Mouse (Mus musculus) CH12.LX (cell line): ENCODE data around the gene Clstn1. TPM values are rescaled to one million over a fixed set of nuclear protein-coding genes. Genes with fewer than 3 reads are reported as not detected.

Experiments used
- DNase-seq: peaks from one replicate; pipeline ENCODE4 v3.0.0-alpha.2; 2013; ENCODE audit errors: extremely low read depth
- H3K27ac ChIP-seq: 2 replicates; pipeline ENCODE4 v1.5.1; 2012; ENCODE audit warnings: low read depth, mild to moderate bottlenecking, control low read depth, moderate library complexity; ENCODE audit not compliant: insufficient read depth
- H3K27me3 ChIP-seq: replicated peaks from 2 replicates; pipeline ENCODE3; 2012; ENCODE audit warnings: inconsistent platforms
- H3K36me3 ChIP-seq, 2 experiments: replicated peaks in 1 of 2; 2 replicates each; pipeline versions ENCODE3 to v1.6.1; 2012; ENCODE audit warnings: inconsistent platforms in 1 of 2, low read length in 1 of 2, mild to moderate bottlenecking in 1 of 2, mixed read lengths in 1 of 2, moderate library complexity in 1 of 2; ENCODE audit not compliant: control insufficient read depth in 1 of 2, insufficient read depth in 1 of 2
- H3K4me1 ChIP-seq, 2 experiments: 2 replicates each; pipeline ENCODE4 v1.6.1; 2012; ENCODE audit warnings: inconsistent platforms in 1 of 2, moderate library complexity in 1 of 2; ENCODE audit not compliant: insufficient read depth in 2 of 2, control insufficient read depth in 1 of 2
- H3K4me2 ChIP-seq: 2 replicates; pipeline ENCODE4 v1.6.1; 2012; ENCODE audit warnings: low read depth, mild to moderate bottlenecking, control low read depth; ENCODE audit not compliant: poor library complexity, insufficient read depth, severe bottlenecking
- H3K4me3 ChIP-seq, 3 experiments: fragments of 150-350 bp in 1 of 3; sonication (generic) in 1 of 3; replicated peaks in 1 of 3; 2 replicates each; pipeline versions ENCODE3 to v1.5.1; 2011 to 2012; ENCODE audit warnings: low read depth in 2 of 3, low read length in 2 of 3, mild to moderate bottlenecking in 2 of 3, moderate library complexity in 2 of 3, control low read depth in 1 of 3, improper control_type of control experiment in 1 of 3, inconsistent platforms in 1 of 3, mixed read lengths in 1 of 3; ENCODE audit not compliant: poor library complexity in 1 of 3
- H3K79me2 ChIP-seq: replicated peaks from 2 replicates; pipeline ENCODE4 v1.6.1; 2012; ENCODE audit warnings: mild to moderate bottlenecking, moderate library complexity; ENCODE audit not compliant: control insufficient read depth, poor library complexity, insufficient read depth, severe bottlenecking; ENCODE audit errors: extremely low read depth
- H3K9ac ChIP-seq: 2 replicates; pipeline ENCODE4 v1.6.1; 2012; ENCODE audit warnings: low read depth, mild to moderate bottlenecking, control low read depth, moderate library complexity; ENCODE audit not compliant: insufficient read depth
- H3K9me3 ChIP-seq: replicated peaks from 2 replicates; pipeline ENCODE3; 2012; ENCODE audit warnings: low read length, inconsistent platforms, mixed read lengths
- CTCF ChIP-seq, 2 experiments: IDR thresholded peaks in 1 of 2; conservative IDR thresholded peaks in 1 of 2; 2 replicates each; pipeline ENCODE4 v1.5.1; 2011 to 2012; ENCODE audit warnings: low read depth in 2 of 2, low read length in 2 of 2, improper control_type of control experiment in 1 of 2, inconsistent platforms in 1 of 2, mild to moderate bottlenecking in 1 of 2, moderate library complexity in 1 of 2
- ELF1 ChIP-seq: IDR thresholded peaks from 2 replicates; pipeline ENCODE4 v1.6.1; 2014; ENCODE audit warnings: low read depth, mild to moderate bottlenecking, inconsistent platforms, low read length, improper control_type of control experiment
- EP300 ChIP-seq: IDR thresholded peaks from 2 replicates; pipeline ENCODE4 v1.6.1; 2011; ENCODE audit warnings: low read length, improper control_type of control experiment
- ETS1 ChIP-seq: conservative IDR thresholded peaks from 2 replicates; pipeline ENCODE4 v1.6.1; 2012; ENCODE audit warnings: low read depth, mild to moderate bottlenecking, inconsistent platforms, low read length, improper control_type of control experiment, moderate library complexity
- IRF4 ChIP-seq: IDR thresholded peaks from 2 replicates; pipeline ENCODE4 v1.6.1; 2014; ENCODE audit warnings: low read depth, mild to moderate bottlenecking, inconsistent platforms, low read length, improper control_type of control experiment
- JUND ChIP-seq: conservative IDR thresholded peaks from 2 replicates; pipeline ENCODE4 v1.6.1; 2011; ENCODE audit warnings: low read depth, low read length, improper control_type of control experiment
- KAT2A ChIP-seq: IDR thresholded peaks from 2 replicates; pipeline ENCODE4 v1.6.1; 2012; ENCODE audit warnings: low read length, improper control_type of control experiment, inconsistent platforms; ENCODE audit not compliant: insufficient replicate concordance
- MAX ChIP-seq: IDR thresholded peaks from 2 replicates; pipeline ENCODE4 v1.6.1; 2011; ENCODE audit warnings: low read length, improper control_type of control experiment
- MEF2A ChIP-seq: IDR thresholded peaks from 2 replicates; pipeline ENCODE4 v1.6.1; 2014; ENCODE audit warnings: low read depth, mild to moderate bottlenecking, inconsistent platforms, low read length, improper control_type of control experiment, borderline replicate concordance
- PAX5 ChIP-seq: IDR thresholded peaks from 2 replicates; pipeline ENCODE4 v1.6.1; 2012; ENCODE audit warnings: low read length, inconsistent platforms, mixed read lengths
- RAD21 ChIP-seq: IDR thresholded peaks from 2 replicates; pipeline ENCODE4 v1.6.1; 2011; ENCODE audit warnings: low read depth, mild to moderate bottlenecking, low read length, improper control_type of control experiment, moderate library complexity
- TBP ChIP-seq: conservative IDR thresholded peaks from 2 replicates; pipeline ENCODE4 v1.6.1; 2011; ENCODE audit warnings: low read depth, low read length, improper control_type of control experiment
- TCF12 ChIP-seq: IDR thresholded peaks from 2 replicates; pipeline ENCODE4 v1.6.1; 2014; ENCODE audit warnings: low read depth, mild to moderate bottlenecking, inconsistent platforms, low read length, improper control_type of control experiment
- USF1 ChIP-seq: IDR thresholded peaks from 2 replicates; pipeline ENCODE4 v1.6.1; 2014; ENCODE audit warnings: low read depth, mild to moderate bottlenecking, inconsistent platforms, low read length, improper control_type of control experiment
- ZC3H11A ChIP-seq: IDR thresholded peaks from 2 replicates; pipeline ENCODE4 v1.6.1; 2012; ENCODE audit warnings: low read depth, mild to moderate bottlenecking, inconsistent platforms, low read length, improper control_type of control experiment
- ZMIZ1 ChIP-seq: IDR thresholded peaks from 2 replicates; pipeline ENCODE4 v1.6.1; 2012; ENCODE audit warnings: low read depth, mild to moderate bottlenecking, inconsistent platforms, low read length, improper control_type of control experiment
- dilution Hi-C: fragments of 300-500 bp; cut with MboI; formaldehyde crosslinking; loops from 2 replicates; pipeline ENCODE4 v1.14.3; 2020; ENCODE audit warnings: low sequenced_read_pairs; ENCODE audit not compliant: extremely low pct_unique_long_range_greater_than_20kb, extremely low pct_ligation_motif_present
- in situ Hi-C: fragments of 300-500 bp; cut with MboI; formaldehyde crosslinking; loops from 3 replicates; pipeline ENCODE4 v1.14.3; 2019; ENCODE audit warnings: low sequenced_read_pairs, low pct_ligation_motif_present, low pct_unique_long_range_greater_than_20kb, mixed read lengths
- polyA plus RNA-seq: library from polyadenylated mRNA; unstranded; fragments of >175 nt; gene quantifications from 2 replicates; pipeline ENCODE4 v1.2.1, GENCODE M21; 2012; ENCODE audit warnings: low read depth; ENCODE audit not compliant: insufficient read length
- total RNA-seq, 2 experiments: library from RNA; depleted of rRNA; stranded (reverse); fragments of 300-350 nt in 1 of 2; fragments of >200 nt in 1 of 2; gene quantifications; 2 replicates each; pipeline ENCODE4 v1.2.3; 2012 to 2014

The Clstn1 gene
- total and polyA plus RNA-seq, 3 experiments: 26.4 to 53.1 (median 35.2) TPM

DNA sequence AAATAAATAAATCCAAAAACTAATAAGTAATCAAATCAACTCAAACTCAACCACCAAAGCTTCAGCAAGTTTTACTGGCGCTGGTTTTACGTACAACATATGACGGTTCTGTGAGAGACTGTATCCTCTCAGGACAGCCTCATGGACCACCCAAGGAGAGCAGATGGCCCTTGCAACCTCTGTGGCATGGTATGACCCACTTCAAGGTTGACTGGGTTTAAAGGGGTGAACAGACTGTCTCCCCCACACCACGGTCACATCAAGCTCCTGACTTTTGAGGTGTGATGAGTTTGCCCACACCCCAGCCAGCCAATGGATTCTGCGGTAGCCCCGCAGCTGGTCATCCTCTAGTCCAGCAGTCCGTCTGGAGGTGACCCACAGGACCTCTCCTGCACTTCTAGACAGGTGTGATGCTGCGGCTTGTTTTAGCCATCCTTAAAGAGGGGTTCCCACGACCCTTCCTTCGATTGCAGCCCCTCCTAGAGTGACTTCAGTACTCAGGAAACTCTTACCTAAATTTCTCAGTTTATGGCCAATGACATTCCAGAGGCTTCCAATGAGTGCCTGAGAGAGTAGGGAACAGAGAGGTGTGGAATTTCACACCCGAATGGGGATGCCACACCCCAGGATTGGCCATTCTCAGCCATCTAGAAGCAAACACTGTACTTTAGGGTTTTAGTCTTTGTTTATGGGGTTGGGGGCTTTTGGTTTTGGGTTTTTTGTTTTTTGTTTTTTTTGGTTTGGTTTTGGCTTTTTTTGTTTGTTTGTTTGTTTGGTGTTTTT, 98.8 kb downstream of the Clstn1 start:
- no peak for TF ChIP-seq ZC3H11A
- no peak for TF ChIP-seq MEF2A
- TF ChIP-seq ZMIZ1: no peak
- TF ChIP-seq, all 38 proteins: peak for 0
- dilution Hi-C loops (no loop called here), in situ Hi-C loops (no loop called here)
- H3K4me2 ChIP-seq: no peak overlapping the region
- H3K9me3 ChIP-seq: no peaks in the 10 kb centered on the region
- H3K4me3 ChIP-seq: no peak overlapping the region
- H3K4me1 ChIP-seq: peaks cover 19 to 79% of the 10 kb centered on the region in 2 experiments
- H3K27me3 ChIP-seq: no peaks in the 10 kb centered on the region
- no peak overlapping the region for H3K27ac ChIP-seq
- H3K79me2 ChIP-seq: peaks cover 65% of the 10 kb centered on the region
- no peak overlapping the region for H3K9ac ChIP-seq
- peaks cover 17 to 61% of the 10 kb centered on the region in 2 experiments for H3K36me3 ChIP-seq
- no peak for DNase-seq

DNA sequence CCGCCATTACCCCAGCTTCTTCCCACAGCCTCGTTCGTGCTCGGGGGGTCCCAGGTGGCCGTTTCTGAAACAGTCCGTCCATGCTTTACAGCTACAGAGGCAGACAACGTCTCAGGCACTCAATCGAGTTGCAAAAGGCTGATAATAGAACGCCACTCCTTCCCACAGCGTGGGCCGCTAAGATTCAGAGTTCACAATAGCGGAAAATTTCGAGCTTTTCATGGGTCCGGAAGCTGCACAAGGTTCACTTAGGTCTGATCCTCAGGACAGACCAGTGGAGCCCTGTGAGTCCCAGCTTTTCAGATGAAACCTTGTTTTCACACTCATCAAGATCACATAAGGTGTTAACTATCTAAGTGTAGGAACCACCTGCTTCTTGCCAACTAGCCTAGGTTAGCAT, 102.6 kb downstream of the Clstn1 start:
- Histone ChIP-seq H3K27ac (peak overlapping the region; percentile 11; the same call in 1 of the 2 replicates), H3K9me3 (no peaks in the 10 kb centered on the region), H3K36me3 (peaks cover 35 to 72% of the 10 kb centered on the region in 2 experiments), H3K4me2 (no peak overlapping the region), H3K4me3 (no peak overlapping the region), H3K27me3 (no peaks in the 10 kb centered on the region), H3K4me1 (peaks cover 42 to 95% of the 10 kb centered on the region in 2 experiments), H3K9ac (no peak overlapping the region), H3K79me2 (peaks cover 81% of the 10 kb centered on the region)
- no peak for TF ChIP-seq ZMIZ1
- no peak for TF ChIP-seq CTCF (conservative IDR thresholded peaks at IDR 0.05 in 1 of 2, IDR thresholded peaks at IDR 0.05 in 1 of 2; ENCODE audit: low read depth in 2 of 2, low read length in 2 of 2)
- TF ChIP-seq TCF12: no peak
- no peak for TF ChIP-seq EP300
- no peak for TF ChIP-seq KAT2A
- no peak for TF ChIP-seq JUND
- no peak for TF ChIP-seq TBP
- no peak for TF ChIP-seq ETS1
- no peak for TF ChIP-seq IRF4
- no peak for TF ChIP-seq PAX5
- no peak for TF ChIP-seq RAD21
- no peak for TF ChIP-seq MAX
- TF ChIP-seq USF1: no peak
- no peak for TF ChIP-seq ELF1
- DNase-seq: no peak
- in situ Hi-C loops: no loop called here
- dilution Hi-C loops: no loop called here
